In genomic region chr5:124077241-124077640, GRCm38 (mm10) we compare ENCODE assay signal across 22 mouse cellular contexts. TPM values are rescaled to one million over a fixed set of nuclear protein-coding genes. Genes with fewer than 3 reads are reported as not detected.
DNase-seq lines count a peak whose midpoint lies in the region; ATAC-seq and TF ChIP-seq lines count a peak whose summit lies in the region.
"Had no signal": no experiment of that assay in that cellular context is flagged by ENCODE, and none has a peak within 500 bp of the region (broad histone marks: within the 10 kb centered on the region; RNA-seq: fewer than 3 reads in every experiment).

No protein-coding gene starts in this region.

- H3K27me3 ChIP-seq in hindbrain, embryonic 10.5 days (ENCODE audit: insufficient read depth, poor library complexity, severe bottlenecking) = 0 out of 2 replicates have a peak, but pooled peaks cover 3% of the 10 kb centered on the region
- no peaks in the 10 kb centered on the region for H3K27me3 ChIP-seq in hindbrain, embryonic 14.5 days (ENCODE audit: control insufficient read depth, insufficient read depth, low read length)
- H3K27me3 ChIP-seq in spleen, adult 2 months (ENCODE audit: control insufficient read depth, insufficient read depth, low read length) = no peaks in the 10 kb centered on the region
- H3K27me3 ChIP-seq in stomach, embryonic 16.5 days (ENCODE audit: control insufficient read depth, insufficient read depth, low read length) = no peaks in the 10 kb centered on the region
- H3K27me3 ChIP-seq in heart, embryonic 10.5 days (ENCODE audit: insufficient read depth, poor library complexity, severe bottlenecking) = no peaks in the 10 kb centered on the region
- H3K27me3 ChIP-seq: CH12.LX; kidney, embryonic 15.5 days; limb, embryonic 12.5 days; lung, embryonic 15.5 days; midbrain, embryonic 13.5 days had no signal

- H3K4me2 ChIP-seq in hindbrain, embryonic 14.5 days (replicated peaks) = no peak overlapping the region
- H3K4me2 ChIP-seq in stomach, embryonic 16.5 days (ENCODE audit: low read depth, low read length) = no peak overlapping the region
- H3K4me2 ChIP-seq: kidney, embryonic 15.5 days; limb, embryonic 12.5 days; lung, embryonic 15.5 days; midbrain, embryonic 13.5 days had no signal

- no peak for TF ChIP-seq POLR2A in spleen, adult 2 months (IDR thresholded peaks at IDR 0.05; ENCODE audit: low read depth, low read length)

- H3K27ac ChIP-seq in hindbrain, embryonic 10.5 days = 0 out of 2 replicates have a peak overlapping the region, but pooled peaks have one; percentile 50
- H3K27ac ChIP-seq in hindbrain, embryonic 14.5 days = no peak overlapping the region
- H3K27ac ChIP-seq in spleen, adult 2 months (ENCODE audit: insufficient read depth, low read length) = peak overlapping the region; percentile 33; the same call in 1 of the 2 replicates
- peak overlapping the region; percentile 75; the same call in 1 of the 2 replicates for H3K27ac ChIP-seq in stomach, embryonic 16.5 days (ENCODE audit: low read length)
- no peak overlapping the region for H3K27ac ChIP-seq in heart, embryonic 10.5 days
- H3K27ac ChIP-seq: gastrocnemius, adult 2 months; limb, embryonic 12.5 days; liver, embryonic 14.5 days; lung, embryonic 15.5 days; macrophage had no signal

- no peaks in the 10 kb centered on the region for H3K9me3 ChIP-seq in hindbrain, embryonic 10.5 days
- H3K9me3 ChIP-seq in hindbrain, embryonic 14.5 days (ENCODE audit: control insufficient read depth, low read length) = no peaks in the 10 kb centered on the region
- no peaks in the 10 kb centered on the region for H3K9me3 ChIP-seq in stomach, embryonic 16.5 days (replicated peaks; ENCODE audit: control insufficient read depth, low read length)
- no peaks in the 10 kb centered on the region for H3K9me3 ChIP-seq in heart, embryonic 10.5 days
- H3K9me3 ChIP-seq: kidney, embryonic 15.5 days; limb, embryonic 12.5 days; lung, embryonic 15.5 days; midbrain, embryonic 13.5 days had no signal

- TF ChIP-seq CTCF in spleen, adult 2 months (IDR thresholded peaks at IDR 0.05; ENCODE audit: extremely low read depth, insufficient read depth, insufficient read length, insufficient replicate concordance) = no peak

- no peak overlapping the region for H3K4me3 ChIP-seq in hindbrain, embryonic 10.5 days
- no peak overlapping the region for H3K4me3 ChIP-seq in hindbrain, embryonic 14.5 days (replicated peaks; ENCODE audit: low read length)
- H3K4me3 ChIP-seq in spleen, adult 2 months (ENCODE audit: extremely low read depth, insufficient read depth, insufficient read length) = no peak overlapping the region
- H3K4me3 ChIP-seq in stomach, embryonic 16.5 days (replicated peaks; ENCODE audit: low read length) = no peak overlapping the region
- H3K4me3 ChIP-seq in heart, embryonic 10.5 days = no peak overlapping the region
- H3K4me3 ChIP-seq: gastrocnemius, adult 2 months; kidney, embryonic 15.5 days; limb, embryonic 12.5 days; lung, embryonic 15.5 days; midbrain, embryonic 13.5 days; myocyte had no signal

- no peaks in the 10 kb centered on the region for H3K36me3 ChIP-seq in hindbrain, embryonic 10.5 days
- H3K36me3 ChIP-seq in hindbrain, embryonic 14.5 days (replicated peaks; ENCODE audit: control insufficient read depth, insufficient read depth) = no peaks in the 10 kb centered on the region
- no peaks in the 10 kb centered on the region for H3K36me3 ChIP-seq in spleen, adult 2 months (ENCODE audit: control insufficient read depth, insufficient read depth, low read length)
- no peaks in the 10 kb centered on the region for H3K36me3 ChIP-seq in stomach, embryonic 16.5 days (ENCODE audit: control insufficient read depth, insufficient read depth, low read length)
- no peaks in the 10 kb centered on the region for H3K36me3 ChIP-seq in heart, embryonic 10.5 days
- H3K36me3 ChIP-seq: kidney, embryonic 15.5 days; limb, embryonic 12.5 days; lung, embryonic 15.5 days; midbrain, embryonic 13.5 days had no signal

- H3K9ac ChIP-seq in hindbrain, embryonic 14.5 days = no peak overlapping the region
- no peak overlapping the region for H3K9ac ChIP-seq in stomach, embryonic 16.5 days (ENCODE audit: low read length)
- H3K9ac ChIP-seq: kidney, embryonic 15.5 days; limb, embryonic 12.5 days; liver, embryonic 14.5 days; lung, embryonic 15.5 days had no signal

- DNase-seq in hindbrain, embryonic 10.5 days (ENCODE audit: low spot score) = no peak
- no peak for DNase-seq in hindbrain, embryonic 14.5 days (ENCODE audit: low spot score)
- DNase-seq in spleen, adult 2 months (ENCODE audit: low read depth in 1 of 2, low spot score in 2 of 2) = no peak
- no peak for DNase-seq in spleen, postnatal 14 days (ENCODE audit: low spot score in 2 of 2)
- peak; percentile 52 for DNase-seq in thymus, postnatal 4 days
- no peak for DNase-seq in heart, embryonic 10.5 days (ENCODE audit: low spot score)
- no peak for DNase-seq in urinary bladder, adult 18-20 months (ENCODE audit: low spot score in 2 of 2)
- DNase-seq: adrenal gland, postnatal 10 days; embryo, embryonic 11 days; gastrocnemius, adult 2 months; heart, adult 11 months; heart, postnatal 36 days; spleen, adult 18-20 months had no signal

- ATAC-seq in hindbrain, embryonic 14.5 days (ENCODE audit: low FRiP score) = no peak
- no peak for ATAC-seq in stomach, embryonic 16.5 days (ENCODE audit: insufficient read depth, low FRiP score)
- ATAC-seq: midbrain, embryonic 13.5 days had no signal

- peaks cover 69% of the 10 kb centered on the region for H3K4me1 ChIP-seq in hindbrain, embryonic 10.5 days (replicated peaks)
- H3K4me1 ChIP-seq in hindbrain, embryonic 14.5 days (replicated peaks; ENCODE audit: control insufficient read depth, insufficient read depth, low read length) = peaks cover 13% of the 10 kb centered on the region; the same call in 1 of the 2 replicates
- peaks cover 30% of the 10 kb centered on the region; the same call in 1 of the 2 replicates for H3K4me1 ChIP-seq in spleen, adult 2 months (ENCODE audit: control insufficient read depth, insufficient read depth, insufficient read length)
- peaks cover 15% of the 10 kb centered on the region for H3K4me1 ChIP-seq in stomach, embryonic 16.5 days (ENCODE audit: control insufficient read depth, insufficient read depth, low read length)
- peaks cover 80% of the 10 kb centered on the region for H3K4me1 ChIP-seq in heart, embryonic 10.5 days

- 79% methylated on average over 13 of the region's 13 CpGs for WGBS in hindbrain, embryonic 10.5 days
- WGBS in hindbrain, embryonic 14.5 days = 85% methylated on average over 13 of the region's 13 CpGs
- WGBS in spleen, adult 2 months = 53% methylated on average over 13 of the region's 13 CpGs
- 78% methylated on average over 13 of the region's 13 CpGs for WGBS in stomach, embryonic 16.5 days
- WGBS in heart, embryonic 10.5 days = 80% methylated on average over 13 of the region's 13 CpGs

RNA-seq across cellular contexts. Expression of gene Abcb9, which starts 18.4 kb away (rescaled TPM):
- polyA plus RNA-seq in hindbrain, embryonic 10.5 days (2016; fragmentation: Nextera tagmentation; extraction: Ambion mirVana) = 1.3 and 1.9 TPM in 2 replicates
- polyA plus RNA-seq in hindbrain, embryonic 14.5 days (2014; fragmentation: Nextera tagmentation; extraction: Ambion mirVana) = 13.2 and 14.5 TPM in 2 replicates
- 7.0 and 7.8 TPM in 2 replicates for polyA plus RNA-seq in spleen, adult 2 months (2012; rRNA removed)
- polyA plus RNA-seq in stomach, embryonic 16.5 days (2015; fragmentation: Nextera tagmentation; extraction: Ambion mirVana) = 3.2 and 3.7 TPM in 2 replicates
- 0.89 and 2.4 TPM in 2 replicates for polyA plus RNA-seq in heart, embryonic 10.5 days (2016; fragmentation: Nextera tagmentation; extraction: Ambion mirVana)

RNA-seq across cellular contexts. Expression of gene Ogfod2, which starts 34.9 kb away (rescaled TPM):
- polyA plus RNA-seq in hindbrain, embryonic 10.5 days (2016; fragmentation: Nextera tagmentation; extraction: Ambion mirVana) = 20.9 and 23.9 TPM in 2 replicates
- 21.8 and 26.4 TPM in 2 replicates for polyA plus RNA-seq in hindbrain, embryonic 14.5 days (2014; fragmentation: Nextera tagmentation; extraction: Ambion mirVana)
- polyA plus RNA-seq in spleen, adult 2 months (2012; rRNA removed) = 35.5 and 52.0 TPM in 2 replicates
- 27.7 and 30.2 TPM in 2 replicates for polyA plus RNA-seq in stomach, embryonic 16.5 days (2015; fragmentation: Nextera tagmentation; extraction: Ambion mirVana)
- 19.6 and 20.1 TPM in 2 replicates for polyA plus RNA-seq in heart, embryonic 10.5 days (2016; fragmentation: Nextera tagmentation; extraction: Ambion mirVana)

RNA-seq across cellular contexts. Expression of gene Arl6ip4, which starts 38.6 kb away (rescaled TPM):
- polyA plus RNA-seq in hindbrain, embryonic 10.5 days (2016; fragmentation: Nextera tagmentation; extraction: Ambion mirVana) = 117 and 126 TPM in 2 replicates
- polyA plus RNA-seq in hindbrain, embryonic 14.5 days (2014; fragmentation: Nextera tagmentation; extraction: Ambion mirVana) = 62.6 and 72.1 TPM in 2 replicates
- polyA plus RNA-seq in spleen, adult 2 months (2012; rRNA removed) = 28.2 and 36.0 TPM in 2 replicates
- polyA plus RNA-seq in stomach, embryonic 16.5 days (2015; fragmentation: Nextera tagmentation; extraction: Ambion mirVana) = 76.1 and 81.6 TPM in 2 replicates
- 86.9 and 116 TPM in 2 replicates for polyA plus RNA-seq in heart, embryonic 10.5 days (2016; fragmentation: Nextera tagmentation; extraction: Ambion mirVana)

RNA-seq across cellular contexts. Expression of gene Vps37b, which starts 45.2 kb away (rescaled TPM):
- 57.5 and 71.8 TPM in 2 replicates for polyA plus RNA-seq in hindbrain, embryonic 10.5 days (2016; fragmentation: Nextera tagmentation; extraction: Ambion mirVana)
- polyA plus RNA-seq in hindbrain, embryonic 14.5 days (2014; fragmentation: Nextera tagmentation; extraction: Ambion mirVana) = 59.5 and 61.7 TPM in 2 replicates
- 58.1 and 72.8 TPM in 2 replicates for polyA plus RNA-seq in spleen, adult 2 months (2012; rRNA removed)
- polyA plus RNA-seq in stomach, embryonic 16.5 days (2015; fragmentation: Nextera tagmentation; extraction: Ambion mirVana) = 39.6 and 44.4 TPM in 2 replicates
- 54.0 and 61.4 TPM in 2 replicates for polyA plus RNA-seq in heart, embryonic 10.5 days (2016; fragmentation: Nextera tagmentation; extraction: Ambion mirVana)

Comparison
In these comparisons a context has a peak if more than half of its experiments do, and no peak if none do; other contexts are left out.
1. H3K27ac ChIP-seq: peak in hindbrain, embryonic 10.5 days (single experiment), spleen, adult 2 months (single experiment) and stomach, embryonic 16.5 days (single experiment); none in hindbrain, embryonic 14.5 days (single experiment) and heart, embryonic 10.5 days (single experiment).